ENCODE assay signal across 17 mouse cellular contexts in the genomic region with DNA sequence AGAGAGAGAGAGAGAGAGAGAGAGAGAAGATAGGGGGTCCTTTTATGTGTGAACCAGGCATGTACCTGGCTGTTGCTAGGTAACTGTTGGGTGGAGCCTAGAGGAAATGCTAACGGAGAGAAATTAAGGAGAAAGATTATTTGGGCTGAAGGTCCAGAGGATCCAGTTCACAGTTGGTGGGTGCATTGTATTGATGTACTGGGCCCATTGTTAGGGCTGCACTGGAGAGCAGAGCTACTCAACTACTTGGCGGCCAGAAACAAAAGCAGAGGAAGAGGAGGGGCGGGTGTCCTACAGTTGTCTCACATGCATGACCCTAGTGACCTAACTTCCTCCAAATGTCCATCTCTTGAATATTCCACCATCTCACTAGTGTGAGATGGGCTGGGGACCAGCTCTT.
"Had no signal": no experiment of that assay in that cellular context is flagged by ENCODE, and none has a peak within 500 bp of the region (broad histone marks: within the 10 kb centered on the region; RNA-seq: fewer than 3 reads in every experiment).

No protein-coding gene starts in this region.

- H3K27ac ChIP-seq: liver, embryonic 14.5 days; midbrain, embryonic 10.5 days; midbrain, embryonic 12.5 days; neural tube, embryonic 12.5 days had no signal

- DNase-seq: lung, adult 18-20 months; lung, embryonic 14.5 days; lung, postnatal 10 days; lung, postnatal 4 days; right cerebral cortex, adult 18-20 months; right cerebral cortex, postnatal 25 days; right cerebral cortex, postnatal 4 days; spleen, adult 18-20 months; thymus, adult 18-20 months; thymus, postnatal 25 days; thymus, postnatal 4 days had no signal

- H3K4me2 ChIP-seq: lung, embryonic 14.5 days; midbrain, embryonic 12.5 days; neural tube, embryonic 12.5 days had no signal

- ATAC-seq: midbrain, embryonic 16.5 days had no signal

- H3K9me3 ChIP-seq: midbrain, embryonic 10.5 days; midbrain, embryonic 12.5 days; neural tube, embryonic 12.5 days had no signal

- H3K36me3 ChIP-seq: midbrain, embryonic 10.5 days; midbrain, embryonic 12.5 days; neural tube, embryonic 12.5 days had no signal

- H3K9ac ChIP-seq: liver, embryonic 14.5 days; lung, embryonic 14.5 days; midbrain, embryonic 12.5 days; neural tube, embryonic 12.5 days had no signal

- H3K4me3 ChIP-seq: midbrain, embryonic 10.5 days; midbrain, embryonic 12.5 days; myocyte; neural tube, embryonic 12.5 days had no signal

- H3K4me1 ChIP-seq: neural tube, embryonic 12.5 days had no signal

- H3K27me3 ChIP-seq: midbrain, embryonic 12.5 days; neural tube, embryonic 12.5 days had no signal
